Mouse (Mus musculus): ENCODE results near the gene Rhog. TPM values are rescaled to one million over a fixed set of nuclear protein-coding genes. Genes with fewer than 3 reads are reported as not detected.

Rhog gene
- polyA plus RNA-seq, 1 experiment from 2014 or later = 58.7 TPM

GRCm38 (mm10) chr7:102222336-102222735 is 33.5 kb downstream of the Rhog start:
- H3K27ac ChIP-seq (replicated peaks; ENCODE audit: low read depth, low read length) = no peak overlapping the region
- H3K36me3 ChIP-seq (ENCODE audit: control insufficient read depth, insufficient read depth, low read length) = peaks cover 5% of the 10 kb centered on the region
- WGBS = 3% methylated on average over 6 of the region's 13 CpGs
- peak overlapping the region; percentile 63 for H3K4me3 ChIP-seq (ENCODE audit: low read depth, low read length)
- H3K4me2 ChIP-seq (ENCODE audit: low read depth, severe bottlenecking) = peak overlapping the region; percentile 71
- H3K4me1 ChIP-seq (ENCODE audit: control insufficient read depth, insufficient read depth, low read length) = no peaks in the 10 kb centered on the region
- DNase-seq (ENCODE audit: low spot score) = peak; percentile 50
- no peaks in the 10 kb centered on the region for H3K9me3 ChIP-seq (ENCODE audit: control insufficient read depth, low read length)
- H3K27me3 ChIP-seq (ENCODE audit: control insufficient read depth, insufficient read depth, low read length) = no peaks in the 10 kb centered on the region
- peak overlapping the region; percentile 40; the same call in 1 of the 2 replicates for H3K9ac ChIP-seq (ENCODE audit: low read length)
- no peak for ATAC-seq (ENCODE audit: insufficient number of reproducible peaks, low FRiP score, low TSS enrichment, low read depth)

- H3K36me3 ChIP-seq (ENCODE audit: control insufficient read depth, insufficient read depth, low read length) = peaks cover 5% of the 10 kb centered on the region
- H3K4me1 ChIP-seq (ENCODE audit: control insufficient read depth, insufficient read depth, low read length) = no peaks in the 10 kb centered on the region
- no peaks in the 10 kb centered on the region for H3K9me3 ChIP-seq (ENCODE audit: control insufficient read depth, low read length)
- no peak for ATAC-seq (ENCODE audit: insufficient number of reproducible peaks, low FRiP score, low TSS enrichment, low read depth)
- 53% methylated on average over 1 of the region's 1 CpGs for WGBS
- no peak for DNase-seq (ENCODE audit: low spot score)
- H3K9ac ChIP-seq (ENCODE audit: low read length) = no peak overlapping the region
- no peak overlapping the region for H3K27ac ChIP-seq (replicated peaks; ENCODE audit: low read depth, low read length)
- H3K4me2 ChIP-seq (ENCODE audit: low read depth, severe bottlenecking) = no peak overlapping the region; the same call in 1 of the 2 replicates
- no peaks in the 10 kb centered on the region for H3K27me3 ChIP-seq (ENCODE audit: control insufficient read depth, insufficient read depth, low read length)
- no peak overlapping the region for H3K4me3 ChIP-seq (ENCODE audit: low read depth, low read length)
Observed at GRCm38 (mm10) chr7:102221899-102222298, 34.0 kb downstream of the Rhog start.

GRCm38 (mm10) chr7:102211071-102211470 is 44.8 kb downstream of the Rhog start:
- H3K9me3 ChIP-seq (ENCODE audit: control insufficient read depth, low read length) = no peaks in the 10 kb centered on the region
- peak overlapping the region; percentile 68 for H3K4me2 ChIP-seq (ENCODE audit: low read depth, severe bottlenecking)
- no peaks in the 10 kb centered on the region for H3K27me3 ChIP-seq (ENCODE audit: control insufficient read depth, insufficient read depth, low read length)
- H3K9ac ChIP-seq (ENCODE audit: low read length) = peak overlapping the region; percentile 70; the same call in 1 of the 2 replicates
- ATAC-seq (ENCODE audit: insufficient number of reproducible peaks, low FRiP score, low TSS enrichment, low read depth) = no peak
- peak overlapping the region; percentile 56 for H3K4me3 ChIP-seq (ENCODE audit: low read depth, low read length)
- 59% methylated on average over 3 of the region's 3 CpGs for WGBS
- H3K4me1 ChIP-seq (ENCODE audit: control insufficient read depth, insufficient read depth, low read length) = 0 out of 2 replicates have a peak, but pooled peaks cover 3% of the 10 kb centered on the region
- no peak for DNase-seq (ENCODE audit: low spot score)
- H3K27ac ChIP-seq (replicated peaks; ENCODE audit: low read depth, low read length) = no peak overlapping the region
- H3K36me3 ChIP-seq (ENCODE audit: control insufficient read depth, insufficient read depth, low read length) = no peaks in the 10 kb centered on the region

GRCm38 (mm10) chr7:102209756-102210721 is 45.8 kb downstream of the Rhog start, which contains the start of the genes Nup98 and Pgap2:
Nup98 (minus strand) TSS chr7:102210176.
Pgap2 (plus strand) TSS chr7:102210208.
- ATAC-seq (ENCODE audit: insufficient number of reproducible peaks, low FRiP score, low TSS enrichment, low read depth) = peak; percentile 100
- Histone ChIP-seq H3K27ac (replicated peaks; ENCODE audit: low read depth, low read length) (peak within 1 kb of the TSS; percentile 78), H3K4me3 (ENCODE audit: low read depth, low read length) (peak within 1 kb of the TSS; percentile 65), H3K4me1 (ENCODE audit: control insufficient read depth, insufficient read depth, low read length) (0 out of 2 replicates have a peak, but pooled peaks cover 3% of the 10 kb centered on the region), H3K9ac (ENCODE audit: low read length) (peak within 1 kb of the TSS; percentile 86), H3K27me3 (ENCODE audit: control insufficient read depth, insufficient read depth, low read length) (no peaks in the 10 kb centered on the region), H3K4me2 (ENCODE audit: low read depth, severe bottlenecking) (peak within 1 kb of the TSS; percentile 68), H3K36me3 (ENCODE audit: control insufficient read depth, insufficient read depth, low read length) (no peaks in the 10 kb centered on the region), H3K9me3 (ENCODE audit: control insufficient read depth, low read length) (no peaks in the 10 kb centered on the region)
- WGBS = under 1% methylated on average over 84 of the region's 87 CpGs
- DNase-seq (ENCODE audit: low spot score) = peak; percentile 100

GRCm38 (mm10) chr7:102208806-102209363 is 47.0 kb downstream of the Rhog start:
- Histone ChIP-seq H3K4me3 (ENCODE audit: low read depth, low read length) (peak overlapping the region; percentile 65), H3K9ac (ENCODE audit: low read length) (peak overlapping the region; percentile 22; the same call in 1 of the 2 replicates), H3K27me3 (ENCODE audit: control insufficient read depth, insufficient read depth, low read length) (no peaks in the 10 kb centered on the region), H3K4me1 (ENCODE audit: control insufficient read depth, insufficient read depth, low read length) (0 out of 2 replicates have a peak, but pooled peaks cover 3% of the 10 kb centered on the region), H3K36me3 (ENCODE audit: control insufficient read depth, insufficient read depth, low read length) (no peaks in the 10 kb centered on the region), H3K27ac (replicated peaks; ENCODE audit: low read depth, low read length) (no peak overlapping the region), H3K9me3 (ENCODE audit: control insufficient read depth, low read length) (no peaks in the 10 kb centered on the region), H3K4me2 (ENCODE audit: low read depth, severe bottlenecking) (peak overlapping the region; percentile 63)
- ATAC-seq (ENCODE audit: insufficient number of reproducible peaks, low FRiP score, low TSS enrichment, low read depth) (no peak), DNase-seq (ENCODE audit: low spot score) (no peak)
- WGBS = 63% methylated on average over 4 of the region's 4 CpGs

- no peak overlapping the region for H3K27ac ChIP-seq (replicated peaks; ENCODE audit: low read depth, low read length)
- H3K27me3 ChIP-seq (ENCODE audit: control insufficient read depth, insufficient read depth, low read length) = no peaks in the 10 kb centered on the region
- ATAC-seq (ENCODE audit: insufficient number of reproducible peaks, low FRiP score, low TSS enrichment, low read depth) (no peak), DNase-seq (ENCODE audit: low spot score) (no peak)
- no peak overlapping the region for H3K4me2 ChIP-seq (ENCODE audit: low read depth, severe bottlenecking)
- 0 out of 2 replicates have a peak, but pooled peaks cover 3% of the 10 kb centered on the region for H3K4me1 ChIP-seq (ENCODE audit: control insufficient read depth, insufficient read depth, low read length)
- WGBS = 91% methylated on average over 1 of the region's 1 CpGs
- H3K9ac ChIP-seq (ENCODE audit: low read length) = no peak overlapping the region
- H3K9me3 ChIP-seq (ENCODE audit: control insufficient read depth, low read length) = no peaks in the 10 kb centered on the region
- no peaks in the 10 kb centered on the region for H3K36me3 ChIP-seq (ENCODE audit: control insufficient read depth, insufficient read depth, low read length)
- H3K4me3 ChIP-seq (ENCODE audit: low read depth, low read length) = no peak overlapping the region
Observed at GRCm38 (mm10) chr7:102205646-102206045, 50.2 kb downstream of the Rhog start.

- H3K9me3 ChIP-seq (ENCODE audit: control insufficient read depth, low read length) = no peaks in the 10 kb centered on the region
- WGBS = 84% methylated on average over 3 of the region's 3 CpGs
- no peaks in the 10 kb centered on the region for H3K27me3 ChIP-seq (ENCODE audit: control insufficient read depth, insufficient read depth, low read length)
- DNase-seq (ENCODE audit: low spot score) (no peak), ATAC-seq (ENCODE audit: insufficient number of reproducible peaks, low FRiP score, low TSS enrichment, low read depth) (no peak)
- H3K27ac ChIP-seq (replicated peaks; ENCODE audit: low read depth, low read length) = no peak overlapping the region
- no peak overlapping the region for H3K4me3 ChIP-seq (ENCODE audit: low read depth, low read length)
- 0 out of 2 replicates have a peak, but pooled peaks cover 3% of the 10 kb centered on the region for H3K4me1 ChIP-seq (ENCODE audit: control insufficient read depth, insufficient read depth, low read length)
- no peak overlapping the region for H3K9ac ChIP-seq (ENCODE audit: low read length)
- H3K4me2 ChIP-seq (ENCODE audit: low read depth, severe bottlenecking) = no peak overlapping the region
- H3K36me3 ChIP-seq (ENCODE audit: control insufficient read depth, insufficient read depth, low read length) = no peaks in the 10 kb centered on the region
Observed at GRCm38 (mm10) chr7:102204296-102204857, 51.5 kb downstream of the Rhog start.

Data from limb, embryonic 11.5 days (tissue).